Mouse (Mus musculus) cortical plate, adult 2 months (tissue): ENCODE data around the gene Mtx1.

Experiments
- CTCF ChIP-seq: fragments of 200-500 bp; IDR thresholded peaks from 2 replicates; pipeline ENCODE4 v1.5.1; 2011; ENCODE audit warnings: mild to moderate bottlenecking, control low read depth, low read length; ENCODE audit not compliant: insufficient read depth; ENCODE audit errors: extremely low read depth
- POLR2A ChIP-seq: fragments of 200-500 bp; IDR thresholded peaks from 2 replicates; pipeline ENCODE4 v1.6.1; 2011; ENCODE audit warnings: mild to moderate bottlenecking, low read length, control low read depth; ENCODE audit not compliant: insufficient read depth; ENCODE audit errors: extremely low read depth

- TF ChIP-seq CTCF (no peak), POLR2A (no peak)
Measured at GRCm38 (mm10) chr3:89229276-89229675, 2.4 kb upstream of the Mtx1 start.
